Mouse (Mus musculus) kidney, postnatal 0 days (tissue): ENCODE data around the gene Zfhx3. TPM values are rescaled to one million over a fixed set of nuclear protein-coding genes. Genes with fewer than 3 reads are reported as not detected.
"Not testable (repeated sequence)": the region's sequence is repeated elsewhere in the genome, so short reads cannot be mapped to it uniquely, and the experiment has no call there.

Source experiments
- ATAC-seq: fragments of 200-750 bp; cut with Nextera tagmentation; replicated peaks from 2 replicates; pipeline ENCODE4 v1.8.0; 2017; ENCODE audit warnings: low read depth, moderate number of reproducible peaks, moderate TSS enrichment, moderate library complexity; ENCODE audit not compliant: low FRiP score
- DNase-seq: peaks from one replicate; pipeline ENCODE4 v3.0.0-alpha.2; 2016; ENCODE audit warnings: low spot score
- H3K27ac ChIP-seq: fragments of 300-500 bp; sonication (generic); 2 replicates; pipeline ENCODE4 v1.5.1; 2014; ENCODE audit warnings: mild to moderate bottlenecking
- H3K27me3 ChIP-seq: fragments of 300-500 bp; sonication (generic); 2 replicates; pipeline ENCODE4 v1.6.1; 2014; ENCODE audit warnings: low read length, mixed read lengths; ENCODE audit not compliant: insufficient read depth
- H3K36me3 ChIP-seq: fragments of 300-500 bp; sonication (generic); 2 replicates; pipeline ENCODE4 v1.6.1; 2014; ENCODE audit warnings: low read length, mixed read lengths; ENCODE audit not compliant: insufficient read depth
- H3K4me1 ChIP-seq: fragments of 300-500 bp; sonication (generic); replicated peaks from 2 replicates; pipeline ENCODE4 v1.6.1; 2014; ENCODE audit warnings: antibody characterized with exemption, low read length, mixed read lengths; ENCODE audit not compliant: insufficient read depth
- H3K4me2 ChIP-seq: fragments of 300-500 bp; sonication (generic); 2 replicates; pipeline ENCODE4 v1.6.1; 2014; ENCODE audit warnings: mild to moderate bottlenecking, low read length, moderate library complexity, mixed read lengths
- H3K4me3 ChIP-seq: fragments of 300-500 bp; sonication (generic); replicated peaks from 2 replicates; pipeline ENCODE4 v1.5.1; 2014; ENCODE audit warnings: low read depth, low read length
- H3K9ac ChIP-seq: fragments of 300-500 bp; sonication (generic); 2 replicates; pipeline ENCODE4 v1.6.1; 2014; ENCODE audit warnings: low read depth, low read length
- H3K9me3 ChIP-seq: fragments of 300-500 bp; sonication (generic); replicated peaks from 2 replicates; pipeline ENCODE4 v1.6.1; 2016; ENCODE audit warnings: low read length, inconsistent platforms, mixed read lengths
- CTCF ChIP-seq: IDR thresholded peaks from 2 replicates; pipeline ENCODE4 v1.5.1; 2016; ENCODE audit warnings: antibody characterized with exemption, low read depth, mild to moderate bottlenecking, moderate library complexity
- WGBS: fragments of 180-500 bp; shearing (Covaris S2); extraction: QIAGEN DNeasy Blood & Tissue Kit; methylation state at CpG from one replicate; pipeline ENCODE4 v1.1.7; 2014; 5-methylcytosine and 5-hydroxymethylcytosine counted together
- polyA plus RNA-seq: library from polyadenylated mRNA; unstranded; fragments of >200 nt; fragmentation: Nextera tagmentation; extraction: Ambion mirVana; gene quantifications from 2 replicates; pipeline ENCODE4 v1.2.1, GENCODE M21; 2015

Zfhx3 gene
- 5.0 and 5.5 TPM in 2 replicates for polyA plus RNA-seq

DNA sequence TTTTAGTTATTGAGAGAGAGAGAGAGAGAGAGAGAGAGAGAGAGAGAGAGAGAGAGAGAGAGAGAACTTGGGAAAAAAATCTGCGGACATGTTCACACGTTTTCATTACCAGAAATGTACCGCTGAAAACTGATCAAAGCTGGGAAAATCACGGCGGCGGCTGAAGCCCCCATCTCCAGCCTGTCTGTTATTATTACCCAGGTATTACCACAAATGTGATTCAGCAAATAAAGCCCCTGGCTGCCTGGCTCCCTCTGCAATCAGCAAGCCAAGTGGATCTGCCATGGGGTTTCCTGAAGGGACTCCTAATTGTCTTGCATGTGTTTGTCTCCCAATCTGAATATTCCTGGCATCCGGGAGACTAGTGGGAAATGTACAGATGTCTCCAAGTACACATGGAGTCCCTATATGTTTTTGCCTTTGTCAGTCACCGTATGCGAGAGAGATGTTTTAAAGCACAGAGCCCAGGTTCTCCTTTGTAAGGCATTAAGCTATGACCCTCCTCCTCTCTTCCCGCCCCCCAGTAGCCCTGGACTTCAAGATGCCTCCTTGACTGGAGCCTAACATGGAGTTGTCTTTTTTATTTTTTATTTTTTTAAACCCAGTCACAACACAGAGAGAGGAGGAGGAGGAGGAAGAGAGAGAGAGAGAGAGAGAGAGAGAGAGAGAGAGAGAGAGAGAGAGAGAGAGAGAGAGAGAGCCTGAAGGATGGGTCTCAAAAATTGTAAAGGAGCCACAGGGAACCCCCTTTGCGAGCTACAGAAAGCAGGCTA is at the start of gene Zfhx3:
TSS of gene Zfhx3 (plus strand) at position 723 of the 773 bp plus-strand sequence.
- no peak for TF ChIP-seq CTCF
- no peaks in the 10 kb centered on the region for H3K9me3 ChIP-seq
- WGBS: 22% methylated on average over 11 of the region's 11 CpGs
- 0 out of 2 replicates have a peak within 1 kb of the TSS, but pooled peaks have one; percentile 11 for H3K4me3 ChIP-seq
- no peak within 1 kb of the TSS for H3K27ac ChIP-seq
- ATAC-seq: no peak
- H3K9ac ChIP-seq: no peak within 1 kb of the TSS
- no peak for DNase-seq
- peak within 1 kb of the TSS; percentile 30 for H3K4me2 ChIP-seq
- H3K27me3 ChIP-seq: peaks cover 26% of the 10 kb centered on the region
- no peaks in the 10 kb centered on the region for H3K36me3 ChIP-seq
- no peaks in the 10 kb centered on the region; the same call in 1 of the 2 replicates for H3K4me1 ChIP-seq

DNA sequence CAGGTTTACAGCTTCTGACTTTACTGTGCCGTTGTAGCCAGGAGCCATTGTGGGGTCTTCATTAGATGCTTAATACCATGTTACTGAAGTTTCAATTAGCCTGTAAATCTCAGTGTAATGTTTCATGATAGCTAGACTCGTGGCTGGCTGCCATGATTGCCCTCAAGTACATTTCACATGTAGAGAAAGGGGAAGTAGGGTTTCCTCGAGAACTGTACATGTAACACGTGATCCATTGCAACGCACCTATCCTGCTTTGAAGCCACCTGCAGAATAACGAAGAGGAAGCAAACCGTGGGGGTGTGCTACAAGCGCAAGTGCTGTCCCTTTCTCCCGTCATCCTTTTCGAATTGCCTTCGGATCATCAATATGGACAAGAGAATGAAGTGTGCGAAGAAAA is 23.5 kb upstream of the Zfhx3 start:
- H3K4me1 ChIP-seq: no peaks in the 10 kb centered on the region
- no peak for TF ChIP-seq CTCF
- DNase-seq: no peak
- no peak overlapping the region for H3K4me3 ChIP-seq
- H3K36me3 ChIP-seq: no peaks in the 10 kb centered on the region
- no peaks in the 10 kb centered on the region for H3K27me3 ChIP-seq
- H3K9ac ChIP-seq: no peak overlapping the region
- no peaks in the 10 kb centered on the region for H3K9me3 ChIP-seq
- H3K27ac ChIP-seq: no peak overlapping the region
- ATAC-seq: no peak
- 85% methylated on average over 12 of the region's 12 CpGs for WGBS
- H3K4me2 ChIP-seq: no peak overlapping the region

DNA sequence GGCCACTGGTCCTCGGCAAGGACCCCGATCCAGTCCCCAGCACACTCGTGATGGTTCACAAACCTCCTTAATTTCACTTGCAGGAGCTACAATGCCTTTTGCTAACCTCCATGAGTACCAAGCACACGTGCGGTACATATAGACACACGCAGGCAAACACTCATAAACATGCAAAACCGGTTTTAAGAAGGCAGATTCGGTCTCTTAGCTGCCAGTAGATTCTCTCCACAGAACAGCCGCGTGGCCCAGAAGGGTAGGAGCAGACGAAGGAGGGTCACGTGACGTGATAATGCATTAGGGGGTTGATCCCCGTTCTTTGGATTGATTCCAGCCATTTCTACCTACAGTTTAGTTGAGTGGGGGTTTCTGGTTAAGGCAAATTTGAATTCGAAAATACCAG is 16.3 kb upstream of the Zfhx3 start:
- TF ChIP-seq CTCF: no peak
- no peak overlapping the region for H3K4me2 ChIP-seq
- no peaks in the 10 kb centered on the region for H3K4me1 ChIP-seq
- H3K9ac ChIP-seq: no peak overlapping the region
- DNase-seq: no peak
- WGBS: 82% methylated on average over 15 of the region's 15 CpGs
- H3K27me3 ChIP-seq: no peaks in the 10 kb centered on the region
- ATAC-seq: no peak
- H3K36me3 ChIP-seq: no peaks in the 10 kb centered on the region
- no peak overlapping the region for H3K27ac ChIP-seq
- H3K9me3 ChIP-seq: no peaks in the 10 kb centered on the region
- no peak overlapping the region for H3K4me3 ChIP-seq

DNA sequence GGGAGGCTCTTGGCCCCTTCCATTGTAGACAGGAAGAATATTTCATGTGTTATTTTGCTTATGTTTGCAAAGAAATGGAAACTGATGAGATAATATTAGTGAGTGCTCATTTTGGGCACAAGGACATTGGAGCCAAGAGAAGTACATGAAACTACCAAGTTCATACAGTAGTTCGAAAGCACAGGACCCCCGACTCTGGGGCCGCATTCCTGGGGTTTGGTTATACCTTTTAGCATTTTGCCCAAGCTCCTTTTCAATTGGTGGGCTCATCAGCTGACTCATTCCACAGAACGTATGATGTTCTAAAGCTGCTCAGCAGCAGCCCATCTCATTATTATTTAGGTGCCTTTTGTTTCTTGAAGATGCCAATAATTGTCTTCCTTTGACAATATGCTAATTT is 5.7 kb upstream of the Zfhx3 start:
- WGBS: 93% methylated on average over 4 of the region's 4 CpGs
- Histone ChIP-seq H3K36me3 (no peaks in the 10 kb centered on the region), H3K9me3 (no peaks in the 10 kb centered on the region), H3K4me3 (no peak overlapping the region), H3K4me1 (no peaks in the 10 kb centered on the region), H3K27ac (no peak overlapping the region), H3K9ac (no peak overlapping the region), H3K4me2 (no peak overlapping the region), H3K27me3 (no peaks in the 10 kb centered on the region)
- no peak for TF ChIP-seq CTCF
- no peak for DNase-seq
- no peak for ATAC-seq

DNA sequence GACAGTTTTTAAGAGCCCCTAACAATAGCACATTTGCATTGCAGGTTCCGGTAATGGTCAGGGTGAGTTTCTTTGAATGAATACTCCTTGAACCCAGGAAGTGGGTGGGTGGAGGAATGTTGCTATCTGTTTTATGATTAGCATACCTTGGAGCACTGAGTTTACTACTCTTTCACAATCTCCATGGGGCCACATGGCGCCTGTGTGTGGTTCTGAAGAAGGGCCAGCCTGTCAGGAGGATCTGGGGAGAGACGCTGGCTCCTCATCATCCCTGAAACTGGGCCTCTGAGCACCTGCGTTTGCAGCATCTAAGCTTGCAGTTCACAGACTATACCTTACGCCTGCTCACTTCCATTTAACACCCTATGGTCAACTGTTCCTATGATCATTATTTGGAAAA is 4.2 kb upstream of the Zfhx3 start:
- H3K9ac ChIP-seq, H3K4me3 ChIP-seq, ATAC-seq, H3K27me3 ChIP-seq, H3K36me3 ChIP-seq, DNase-seq, H3K4me1 ChIP-seq, H3K4me2 ChIP-seq, H3K27ac ChIP-seq, H3K9me3 ChIP-seq: not testable (repeated sequence)
- WGBS: 91% methylated on average over 5 of the region's 5 CpGs

DNA sequence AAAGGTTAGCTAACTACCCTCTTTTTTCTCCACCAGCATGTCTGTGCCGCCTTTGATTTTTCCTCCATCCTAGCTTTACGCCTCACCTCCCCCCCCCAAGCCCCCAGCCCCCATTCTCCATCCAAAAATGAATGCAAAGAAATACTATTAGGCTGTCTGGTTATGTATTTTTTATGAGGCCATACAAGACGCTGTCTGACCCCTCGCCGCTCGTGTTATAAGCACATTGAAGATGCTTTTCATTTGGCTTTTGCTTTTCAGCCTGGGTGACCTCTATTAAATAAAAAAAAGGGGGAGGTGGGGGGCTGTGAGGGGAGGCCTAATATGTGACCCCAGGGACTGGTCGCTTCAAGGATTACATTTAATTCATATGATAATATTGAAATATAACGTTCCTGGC is 2.3 kb upstream of the Zfhx3 start:
- H3K36me3 ChIP-seq: no peaks in the 10 kb centered on the region
- H3K4me3 ChIP-seq: no peak overlapping the region
- H3K4me2 ChIP-seq: no peak overlapping the region
- H3K27me3 ChIP-seq: peaks cover 15% of the 10 kb centered on the region
- WGBS: 84% methylated on average over 8 of the region's 8 CpGs
- TF ChIP-seq CTCF: no peak
- no peak for ATAC-seq
- no peaks in the 10 kb centered on the region for H3K9me3 ChIP-seq
- no peak overlapping the region for H3K27ac ChIP-seq
- H3K9ac ChIP-seq: no peak overlapping the region
- no peak for DNase-seq
- no peaks in the 10 kb centered on the region; the same call in 1 of the 2 replicates for H3K4me1 ChIP-seq
